Mouse (Mus musculus) cortical plate, adult 2 months (tissue): ENCODE data around the gene H13. TPM values are rescaled to one million over a fixed set of nuclear protein-coding genes. Genes with fewer than 3 reads are reported as not detected.

ENCODE experiments used
- H3K27ac ChIP-seq: fragments of 200-500 bp; 2 replicates; pipeline ENCODE4 v1.5.1; 2012; ENCODE audit warnings: low read length, control low read depth, inconsistent platforms; ENCODE audit not compliant: insufficient read depth
- H3K4me1 ChIP-seq: fragments of 200-500 bp; 2 replicates; pipeline ENCODE4 v1.6.1; 2011; ENCODE audit warnings: low read length; ENCODE audit not compliant: control insufficient read depth, insufficient read depth
- H3K4me3 ChIP-seq: fragments of 200-500 bp; 2 replicates; pipeline ENCODE4 v1.5.1; 2011; ENCODE audit warnings: mild to moderate bottlenecking, low read length, control low read depth; ENCODE audit not compliant: insufficient read depth
- CTCF ChIP-seq: fragments of 200-500 bp; IDR thresholded peaks from 2 replicates; pipeline ENCODE4 v1.5.1; 2011; ENCODE audit warnings: mild to moderate bottlenecking, control low read depth, low read length; ENCODE audit not compliant: insufficient read depth; ENCODE audit errors: extremely low read depth
- POLR2A ChIP-seq: fragments of 200-500 bp; IDR thresholded peaks from 2 replicates; pipeline ENCODE4 v1.6.1; 2011; ENCODE audit warnings: mild to moderate bottlenecking, low read length, control low read depth; ENCODE audit not compliant: insufficient read depth; ENCODE audit errors: extremely low read depth
- polyA plus RNA-seq: library from polyadenylated mRNA; depleted of rRNA; stranded (reverse); fragments of >200 nt; gene quantifications from 2 replicates; pipeline ENCODE4 v1.2.3, GENCODE M21; 2012

Gene H13
- polyA plus RNA-seq, 1 experiment = 68.4 TPM

DNA sequence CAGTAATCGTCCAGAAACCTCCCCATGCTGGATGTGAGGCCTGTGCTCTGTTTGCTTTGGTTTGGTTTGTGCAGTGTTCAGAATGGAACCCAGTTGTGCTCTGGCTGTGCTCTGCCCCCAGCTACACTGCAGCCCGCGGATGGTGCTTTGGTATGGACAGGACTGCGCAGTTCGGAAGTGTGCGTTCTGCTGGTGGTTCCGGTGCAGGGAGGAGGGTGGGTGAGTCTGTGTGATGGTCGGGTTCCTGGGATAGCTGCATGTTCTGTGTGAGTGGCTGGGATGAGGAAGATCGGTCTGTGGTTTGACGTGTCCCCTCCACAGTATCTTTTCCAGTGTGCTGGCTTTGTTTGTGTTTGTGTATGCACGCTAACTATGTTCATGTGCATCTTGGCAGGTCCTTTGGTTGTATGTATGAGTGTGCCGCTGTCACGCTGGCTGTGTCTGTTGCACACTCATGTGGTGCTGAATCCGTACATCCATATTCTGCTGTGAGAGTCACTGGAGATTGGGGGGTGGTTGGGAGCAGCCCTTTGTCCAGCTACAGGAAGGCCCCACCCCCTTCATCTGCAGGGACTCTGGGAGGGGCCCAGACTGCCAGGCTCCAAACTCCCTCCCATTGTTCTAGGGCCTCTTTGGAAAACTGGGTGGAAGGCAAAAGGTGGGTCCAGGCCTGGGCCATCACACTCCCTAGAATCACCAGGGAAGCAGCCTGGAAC lies 58.7 kb downstream of the H13 start:
- TF ChIP-seq POLR2A (0 out of 2 replicates have a peak, but pooled peaks have one; percentile 22), CTCF (no peak)
- no peaks in the 10 kb centered on the region; the same call in 1 of the 2 replicates for H3K4me1 ChIP-seq
- H3K4me3 ChIP-seq = no peak overlapping the region
- H3K27ac ChIP-seq = peak overlapping the region; percentile 79

DNA sequence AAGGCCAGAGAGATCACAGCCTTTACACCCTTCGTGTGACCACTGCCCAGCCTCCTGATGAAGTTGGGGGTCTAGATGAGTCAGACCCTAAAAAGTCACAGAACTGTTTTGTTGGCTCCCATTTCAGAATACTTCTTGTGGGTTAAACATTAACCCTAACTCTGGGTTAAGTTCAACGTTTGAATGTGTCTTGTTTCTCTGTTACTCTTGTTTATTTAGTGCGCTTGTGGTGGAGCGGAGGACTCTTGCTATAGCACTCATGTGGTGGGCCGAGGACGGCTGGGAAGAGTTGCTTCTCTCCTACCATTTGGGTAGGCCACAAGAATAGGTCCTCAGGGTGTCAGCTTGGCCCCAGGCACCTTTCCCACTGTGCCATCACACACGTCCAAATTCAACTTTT lies 59.3 kb downstream of the H13 start:
- H3K4me3 ChIP-seq = no peak overlapping the region
- TF ChIP-seq POLR2A = no peak
- TF ChIP-seq CTCF = no peak
- no peaks in the 10 kb centered on the region; the same call in 1 of the 2 replicates for H3K4me1 ChIP-seq
- H3K27ac ChIP-seq = peak overlapping the region; percentile 79

DNA sequence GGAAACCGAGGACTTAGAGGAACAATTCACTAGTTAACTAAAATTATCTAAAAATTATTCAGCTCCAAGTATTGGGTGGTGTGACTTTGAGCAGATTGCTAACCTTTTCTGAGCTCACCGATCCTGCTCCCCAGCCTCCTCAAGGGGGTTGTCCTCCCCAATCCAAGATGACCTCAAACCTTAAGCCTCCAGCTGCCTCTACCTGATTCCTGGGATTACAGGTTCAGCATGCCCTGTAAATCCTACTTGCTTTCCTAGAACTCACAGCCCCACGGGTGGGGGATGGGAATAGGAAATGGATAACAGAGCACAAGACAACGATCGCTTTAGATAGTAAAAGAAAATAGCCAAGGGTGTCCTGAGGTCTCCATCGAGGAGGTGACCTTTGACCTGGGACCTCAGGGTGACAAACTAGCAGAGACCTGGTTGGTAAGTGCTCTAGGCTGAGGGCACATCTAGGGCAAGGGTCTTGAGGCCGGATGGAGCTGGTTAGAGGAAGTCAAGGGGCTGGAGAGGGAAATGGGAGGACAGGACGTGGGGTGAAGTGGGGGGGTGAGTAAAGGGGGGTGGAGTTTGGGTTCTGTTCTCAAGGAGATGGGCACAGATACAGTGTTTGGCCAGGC lies 59.9 kb downstream of the H13 start:
- H3K27ac ChIP-seq = peak overlapping the region; percentile 79; the same call in 1 of the 2 replicates

DNA sequence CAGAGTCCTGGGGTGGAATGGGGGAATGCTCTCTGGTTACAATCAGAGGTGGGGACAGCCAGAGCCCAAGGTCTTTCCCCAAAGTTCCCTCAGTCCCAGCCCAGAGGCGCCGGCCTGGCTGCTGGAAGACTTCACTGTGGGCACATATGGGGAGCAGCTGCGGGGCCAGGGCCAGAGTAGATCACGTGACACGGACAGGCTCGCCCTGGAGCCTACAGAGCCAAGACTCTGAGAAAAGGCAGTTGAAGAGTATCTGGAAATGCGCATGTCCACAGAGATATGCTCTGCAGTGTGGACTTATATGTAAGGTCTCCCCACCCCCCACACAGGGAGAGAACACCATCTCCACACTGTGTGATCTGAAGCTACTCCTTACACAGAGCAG lies 60.4 kb downstream of the H13 start:
- Histone ChIP-seq H3K27ac (no peak overlapping the region), H3K4me1 (peaks cover 2% of the 10 kb centered on the region; the same call in 1 of the 2 replicates), H3K4me3 (no peak overlapping the region)
- TF ChIP-seq CTCF (no peak), POLR2A (no peak)

More for the DNA sequence above, 59.9 kb downstream of the H13 start:
- Histone ChIP-seq H3K4me3 (no peak overlapping the region), H3K4me1 (no peaks in the 10 kb centered on the region; the same call in 1 of the 2 replicates)
- TF ChIP-seq POLR2A (no peak), CTCF (no peak)

DNA sequence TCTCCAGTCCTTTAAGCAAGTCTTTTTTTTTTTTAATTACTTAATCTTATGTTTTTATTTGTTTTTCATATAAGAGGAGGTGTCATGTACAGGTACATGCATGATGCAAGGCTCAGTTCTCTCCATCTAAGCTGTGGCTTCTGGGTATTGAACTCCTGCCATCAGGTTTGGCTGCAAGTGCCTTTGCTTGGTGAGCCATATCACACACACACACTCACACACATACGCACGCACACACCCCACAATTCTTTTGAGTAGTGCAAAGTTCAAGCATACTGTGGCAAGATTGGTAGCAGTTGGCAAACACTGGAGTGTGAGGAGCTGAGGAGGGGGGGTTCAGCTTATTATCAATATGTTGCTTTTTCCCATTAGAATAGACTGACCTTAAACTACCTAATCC lies 63.9 kb downstream of the H13 start:
- no peak overlapping the region for H3K4me3 ChIP-seq
- peaks cover 3% of the 10 kb centered on the region for H3K4me1 ChIP-seq
- no peak overlapping the region for H3K27ac ChIP-seq
- TF ChIP-seq POLR2A = no peak
- no peak for TF ChIP-seq CTCF

DNA sequence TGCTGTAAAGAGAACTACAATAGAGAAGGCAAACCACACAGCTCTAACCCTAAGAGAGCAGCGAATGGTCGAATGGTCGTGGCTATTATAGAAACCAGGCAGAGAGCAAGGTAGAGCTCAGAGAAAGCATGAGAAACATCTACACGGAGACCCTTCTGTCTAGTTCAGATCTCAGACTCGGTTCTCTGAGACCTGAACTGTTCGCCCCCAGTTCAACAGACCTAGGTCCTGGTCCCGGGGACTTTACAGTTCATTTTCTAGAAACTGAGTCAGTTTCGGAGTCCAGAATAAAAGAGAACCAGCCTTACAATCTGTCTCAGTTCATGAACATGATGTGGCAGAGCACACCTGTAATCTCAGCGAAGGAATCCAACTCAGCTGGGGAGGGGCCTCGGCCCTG lies 65.2 kb downstream of the H13 start:
- Histone ChIP-seq H3K27ac (peak overlapping the region; percentile 39), H3K4me1 (peaks cover 3% of the 10 kb centered on the region), H3K4me3 (peak overlapping the region; percentile 63; the same call in 1 of the 2 replicates)
- TF ChIP-seq CTCF = no peak
- TF ChIP-seq POLR2A = no peak

DNA sequence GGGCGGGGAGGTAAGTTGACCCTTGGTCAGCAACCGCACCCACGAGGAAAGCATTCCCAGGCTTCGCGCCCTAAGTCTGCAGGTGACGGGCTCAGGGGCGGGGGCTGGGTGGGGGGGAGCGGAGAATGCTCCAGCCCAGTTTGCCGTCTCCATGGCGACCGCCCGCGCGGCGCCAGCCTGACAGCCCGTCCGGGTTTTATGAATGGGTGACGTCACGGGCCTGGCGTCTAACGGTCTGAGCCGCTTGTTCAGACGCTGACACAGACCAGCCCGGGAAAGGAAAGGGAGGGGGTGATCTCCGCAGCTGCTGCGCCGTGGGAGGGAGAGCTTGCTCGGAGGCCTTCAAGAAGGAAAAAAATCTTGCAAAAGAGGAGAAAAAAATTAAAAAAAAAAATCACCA lies 65.7 kb downstream of the H13 start:
- TF ChIP-seq POLR2A = peak; percentile 40; the same call in 1 of the 2 replicates
- TF ChIP-seq CTCF = no peak
- peaks cover 3% of the 10 kb centered on the region for H3K4me1 ChIP-seq
- peak overlapping the region; percentile 63; the same call in 1 of the 2 replicates for H3K4me3 ChIP-seq
- peak overlapping the region; percentile 75; the same call in 1 of the 2 replicates for H3K27ac ChIP-seq

DNA sequence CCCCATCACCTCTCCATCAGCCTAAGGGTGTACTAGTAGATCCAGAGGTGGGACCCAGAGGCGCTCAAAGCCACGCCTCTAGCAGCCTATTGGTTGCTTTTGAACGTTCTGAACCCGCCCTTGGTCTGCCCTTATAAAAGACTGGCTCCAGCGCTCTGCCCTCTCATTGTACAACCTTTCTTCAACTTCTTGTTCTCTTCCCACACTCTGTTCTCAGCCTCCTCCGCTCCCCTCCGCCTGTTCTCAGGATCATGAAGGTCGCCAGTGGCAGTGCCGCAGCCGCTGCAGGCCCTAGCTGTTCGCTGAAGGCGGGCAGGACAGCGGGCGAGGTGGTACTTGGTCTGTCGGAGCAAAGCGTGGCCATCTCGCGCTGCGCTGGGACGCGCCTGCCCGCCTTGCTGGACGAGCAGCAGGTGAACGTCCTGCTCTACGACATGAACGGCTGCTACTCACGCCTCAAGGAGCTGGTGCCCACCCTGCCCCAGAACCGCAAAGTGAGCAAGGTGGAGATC lies 66.9 kb downstream of the H13 start, which contains the start of gene Id1:
Gene Id1 (plus strand): TSS at position 162 of the 512 bp plus-strand sequence.
- Histone ChIP-seq H3K4me1 (peaks cover 3% of the 10 kb centered on the region), H3K4me3 (peak within 1 kb of the TSS; percentile 63), H3K27ac (peak within 1 kb of the TSS; percentile 75)
- TF ChIP-seq CTCF (no peak), POLR2A (peak; percentile 94)

DNA sequence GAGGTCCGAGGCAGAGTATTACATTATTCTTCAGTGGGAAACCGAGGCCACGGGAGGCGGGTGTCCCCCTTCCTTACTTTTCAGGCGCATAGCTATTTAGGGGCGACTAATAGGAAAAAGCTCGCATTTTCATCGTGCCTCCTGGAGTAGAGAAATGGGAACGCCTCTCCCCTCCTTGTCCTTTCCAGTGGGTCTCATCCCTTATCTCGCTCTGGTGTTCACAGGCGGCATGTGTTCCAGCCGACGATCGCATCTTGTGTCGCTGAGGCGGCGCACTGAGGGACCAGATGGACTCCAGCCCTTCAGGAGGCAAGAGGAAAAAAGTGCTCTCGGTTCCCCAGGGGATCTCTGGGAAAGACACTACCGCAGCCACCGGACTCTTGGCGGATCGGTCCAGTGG lies 67.5 kb downstream of the H13 start:
- Histone ChIP-seq H3K27ac (peak overlapping the region; percentile 53), H3K4me1 (peaks cover 3% of the 10 kb centered on the region), H3K4me3 (peak overlapping the region; percentile 63)
- TF ChIP-seq CTCF (no peak), POLR2A (no peak)
